Mouse (Mus musculus): ENCODE data around the gene Eno1. TPM values are rescaled to one million over a fixed set of nuclear protein-coding genes. Genes with fewer than 3 reads are reported as not detected.

Gene Eno1
- polyA plus RNA-seq, 1 experiment from 2014 or later: 783 TPM

DNA sequence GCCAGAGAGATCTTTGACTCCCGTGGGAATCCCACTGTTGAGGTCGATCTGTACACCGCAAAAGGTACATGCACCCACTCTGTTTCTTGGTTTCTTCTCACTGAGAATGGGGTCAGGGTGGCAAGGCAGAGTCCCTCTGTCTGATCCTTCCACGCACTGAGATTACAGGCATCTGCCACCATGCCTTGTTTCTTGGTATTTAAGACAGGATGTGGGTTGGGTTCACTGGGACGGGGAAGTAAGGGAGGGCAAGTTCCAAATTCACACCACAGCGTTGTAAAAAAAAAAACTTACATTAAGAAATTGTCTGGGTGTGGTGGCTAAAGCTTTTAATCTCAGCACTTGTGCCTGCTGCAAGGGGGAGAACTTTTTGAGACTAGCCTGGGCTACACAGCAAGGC lies 3.0 kb downstream of the Eno1 start:
- Histone ChIP-seq H3K36me3 (peaks cover 54% of the 10 kb centered on the region), H3K4me3 (replicated peaks) (peak overlapping the region; percentile 90), H3K9ac (peak overlapping the region; percentile 90), H3K27ac (peak overlapping the region; percentile 87), H3K4me1 (replicated peaks) (peaks cover 75% of the 10 kb centered on the region), H3K9me3 (replicated peaks) (no peaks in the 10 kb centered on the region), H3K4me2 (peak overlapping the region; percentile 98), H3K27me3 (no peaks in the 10 kb centered on the region)
- ATAC-seq (ENCODE audit: low read depth) (no peak), DNase-seq (no peak)
- WGBS (ENCODE audit: insufficient replicate concordance): 30% methylated on average over 6 of the region's 6 CpGs

DNA sequence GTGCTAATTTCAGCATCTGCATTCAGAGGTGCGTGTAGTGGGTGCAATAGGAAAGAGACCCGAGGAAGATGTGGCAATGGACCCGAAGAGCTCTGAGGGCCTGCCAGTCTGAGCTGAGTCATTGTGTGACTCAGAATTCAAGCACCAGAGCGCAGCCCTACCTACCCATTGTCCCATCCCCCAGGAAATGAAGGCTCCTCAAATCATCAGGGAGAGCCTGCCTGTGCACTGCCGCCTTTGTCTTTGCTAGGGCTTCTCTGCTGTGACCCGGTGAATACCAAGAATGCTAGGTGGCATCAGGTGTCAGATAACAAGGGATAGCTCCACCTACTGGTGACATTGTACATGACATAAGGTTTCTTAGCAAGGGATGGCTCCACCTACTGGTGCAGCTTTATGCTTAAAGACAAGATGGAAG lies 3.4 kb downstream of the Eno1 start:
- WGBS (ENCODE audit: insufficient replicate concordance): 5% methylated on average over 6 of the region's 6 CpGs
- ATAC-seq (ENCODE audit: low read depth) (no peak), DNase-seq (peak; percentile 77)
- H3K4me2 ChIP-seq: peak overlapping the region; percentile 98
- H3K9me3 ChIP-seq (replicated peaks): no peaks in the 10 kb centered on the region
- H3K36me3 ChIP-seq: peaks cover 58% of the 10 kb centered on the region
- H3K27me3 ChIP-seq: no peaks in the 10 kb centered on the region
- H3K4me3 ChIP-seq (replicated peaks): peak overlapping the region; percentile 90
- peak overlapping the region; percentile 87; the same call in 1 of the 2 replicates for H3K27ac ChIP-seq
- peaks cover 70% of the 10 kb centered on the region for H3K4me1 ChIP-seq (replicated peaks)
- H3K9ac ChIP-seq: peak overlapping the region; percentile 90; the same call in 1 of the 2 replicates

DNA sequence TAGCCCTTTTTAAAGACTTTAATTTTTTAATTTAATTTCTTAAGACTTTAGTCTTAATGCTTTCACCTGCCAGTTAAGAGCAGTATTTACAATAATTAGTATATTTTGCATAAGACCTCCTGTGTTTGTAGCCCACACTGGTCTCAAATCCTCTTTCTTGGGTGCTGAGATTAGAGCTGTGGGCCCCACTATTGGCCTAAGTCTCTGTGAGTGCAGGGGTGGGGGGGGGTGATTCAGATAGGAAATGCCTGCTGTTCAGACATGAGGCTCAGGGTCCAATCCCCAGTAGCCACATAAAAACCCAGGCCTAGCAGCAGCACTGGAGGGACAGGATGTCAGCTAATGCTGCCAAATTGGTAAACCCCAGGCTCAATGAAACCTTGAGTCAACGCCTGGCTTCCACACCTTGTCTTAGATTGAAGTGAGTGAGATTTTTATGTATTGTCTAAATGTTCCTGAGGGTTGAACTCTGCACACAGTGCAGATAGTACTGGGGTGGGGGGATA lies 3.9 kb downstream of the Eno1 start:
- Histone ChIP-seq H3K36me3 (peaks cover 63% of the 10 kb centered on the region), H3K9me3 (replicated peaks) (no peaks in the 10 kb centered on the region), H3K27me3 (no peaks in the 10 kb centered on the region), H3K9ac (no peak overlapping the region), H3K4me3 (replicated peaks) (no peak overlapping the region), H3K4me1 (replicated peaks) (peaks cover 65% of the 10 kb centered on the region), H3K4me2 (no peak overlapping the region), H3K27ac (no peak overlapping the region)
- ATAC-seq (ENCODE audit: low read depth) (no peak), DNase-seq (no peak)
- 64% methylated on average over 1 of the region's 1 CpGs for WGBS (ENCODE audit: insufficient replicate concordance)

DNA sequence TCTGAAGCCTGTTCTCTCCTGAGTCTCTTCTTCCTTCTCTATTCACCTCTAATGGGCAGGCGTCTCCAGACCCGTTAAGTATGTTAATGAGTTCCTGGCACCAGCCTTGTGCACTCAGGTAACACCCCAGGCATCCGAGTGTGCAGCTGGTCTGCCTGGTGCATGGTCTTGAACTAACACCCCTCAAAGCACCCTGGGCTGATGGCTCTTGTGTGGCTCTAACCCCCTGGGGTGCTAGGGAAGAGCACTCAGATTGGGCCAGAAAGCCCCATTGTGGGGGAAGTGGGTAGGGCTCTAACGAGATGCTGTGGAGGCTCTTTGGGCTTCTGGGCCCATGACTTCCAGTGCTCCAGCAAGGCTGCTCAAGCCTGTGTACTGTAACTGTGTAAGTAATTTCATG lies 5.2 kb downstream of the Eno1 start:
- no peak overlapping the region for H3K4me3 ChIP-seq (replicated peaks)
- DNase-seq (no peak), ATAC-seq (ENCODE audit: low read depth) (no peak)
- H3K27me3 ChIP-seq: no peaks in the 10 kb centered on the region
- H3K4me2 ChIP-seq: no peak overlapping the region
- peaks cover 55% of the 10 kb centered on the region for H3K4me1 ChIP-seq (replicated peaks)
- H3K9me3 ChIP-seq (replicated peaks): no peaks in the 10 kb centered on the region
- WGBS (ENCODE audit: insufficient replicate concordance): 77% methylated on average over 4 of the region's 4 CpGs
- peaks cover 75% of the 10 kb centered on the region for H3K36me3 ChIP-seq
- H3K9ac ChIP-seq: no peak overlapping the region
- H3K27ac ChIP-seq: no peak overlapping the region

DNA sequence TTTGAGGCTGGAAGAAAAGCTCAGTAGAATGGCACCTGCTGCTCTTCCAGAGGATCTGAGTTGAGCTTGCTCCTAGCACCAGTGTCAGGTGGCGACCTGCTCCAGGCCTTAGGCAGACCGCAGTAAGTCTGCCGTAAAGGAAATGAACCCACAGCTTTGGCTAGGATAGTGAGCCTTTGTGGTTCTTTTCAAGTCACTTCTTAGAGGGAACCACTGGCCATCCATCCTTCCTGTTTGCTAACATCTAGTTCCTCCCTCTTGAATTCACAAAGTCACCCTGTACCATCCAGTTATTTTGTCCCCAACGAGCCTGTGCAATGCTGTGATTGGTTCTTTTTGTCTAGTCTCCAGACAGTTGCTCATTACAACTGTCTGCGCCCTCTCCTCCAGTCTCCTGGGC lies 6.2 kb downstream of the Eno1 start:
- Histone ChIP-seq H3K9me3 (replicated peaks) (no peaks in the 10 kb centered on the region), H3K27ac (no peak overlapping the region), H3K9ac (no peak overlapping the region), H3K4me3 (replicated peaks) (no peak overlapping the region), H3K4me1 (replicated peaks) (peaks cover 50% of the 10 kb centered on the region), H3K4me2 (no peak overlapping the region), H3K27me3 (no peaks in the 10 kb centered on the region), H3K36me3 (peaks cover 86% of the 10 kb centered on the region)
- no peak for DNase-seq
- no peak for ATAC-seq (ENCODE audit: low read depth)
- WGBS (ENCODE audit: insufficient replicate concordance): 68% methylated on average over 5 of the region's 5 CpGs

DNA sequence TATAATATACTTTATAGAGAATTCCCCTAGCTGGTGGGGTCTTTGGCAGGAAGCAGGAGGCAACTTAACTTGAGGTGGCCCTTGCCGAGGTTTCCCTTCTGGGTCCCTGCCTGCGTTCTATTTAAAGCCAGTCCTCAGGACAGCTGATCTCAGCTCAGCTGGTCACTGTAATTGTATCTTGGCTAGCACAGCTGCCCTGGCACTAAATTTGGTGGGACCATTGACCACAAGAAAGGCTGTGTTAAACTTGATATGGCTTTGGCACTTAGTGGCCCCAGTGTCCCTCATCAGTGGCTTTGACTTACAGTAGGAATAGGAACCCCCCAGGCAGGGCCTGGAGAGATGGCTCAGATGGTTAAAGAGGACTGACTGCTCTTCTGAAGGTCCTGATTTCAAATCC lies 9.4 kb downstream of the Eno1 start:
- Histone ChIP-seq H3K36me3 (peaks cover 92% of the 10 kb centered on the region), H3K27me3 (no peaks in the 10 kb centered on the region), H3K4me2 (no peak overlapping the region), H3K4me3 (replicated peaks) (no peak overlapping the region), H3K9ac (no peak overlapping the region), H3K4me1 (replicated peaks) (peaks cover 22% of the 10 kb centered on the region), H3K9me3 (replicated peaks) (no peaks in the 10 kb centered on the region), H3K27ac (no peak overlapping the region)
- ATAC-seq (ENCODE audit: low read depth) (no peak), DNase-seq (no peak)
- WGBS (ENCODE audit: insufficient replicate concordance): 73% methylated on average over 2 of the region's 2 CpGs

DNA sequence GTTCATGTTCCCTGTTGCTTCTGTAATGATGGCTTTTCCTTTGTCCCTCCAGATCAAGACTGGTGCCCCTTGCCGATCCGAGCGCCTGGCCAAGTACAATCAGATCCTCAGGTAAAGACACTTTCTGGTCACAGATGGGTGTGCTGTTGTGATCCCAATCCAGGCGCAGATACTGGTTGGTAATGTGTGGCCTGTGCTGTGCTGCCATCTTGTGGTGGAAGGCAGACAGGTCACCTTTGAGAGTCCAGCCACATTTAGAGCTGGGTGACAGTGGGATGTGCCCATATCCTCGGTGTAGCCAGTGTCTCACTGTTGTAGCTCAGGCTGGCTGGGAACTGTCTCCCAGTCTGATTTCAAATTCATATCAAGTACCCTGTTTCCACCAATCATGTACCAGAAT lies 11.5 kb downstream of the Eno1 start:
- Histone ChIP-seq H3K4me3 (replicated peaks) (no peak overlapping the region), H3K4me2 (no peak overlapping the region), H3K27ac (no peak overlapping the region), H3K9ac (no peak overlapping the region), H3K36me3 (peaks cover 79% of the 10 kb centered on the region), H3K9me3 (replicated peaks) (no peaks in the 10 kb centered on the region), H3K4me1 (replicated peaks) (peaks cover under 1% of the 10 kb centered on the region; the same call in 1 of the 2 replicates), H3K27me3 (no peaks in the 10 kb centered on the region)
- 68% methylated on average over 5 of the region's 5 CpGs for WGBS (ENCODE audit: insufficient replicate concordance)
- DNase-seq (peak; percentile 39), ATAC-seq (ENCODE audit: low read depth) (0 out of 2 replicates have a peak, but pooled peaks have one; percentile 26)

DNA sequence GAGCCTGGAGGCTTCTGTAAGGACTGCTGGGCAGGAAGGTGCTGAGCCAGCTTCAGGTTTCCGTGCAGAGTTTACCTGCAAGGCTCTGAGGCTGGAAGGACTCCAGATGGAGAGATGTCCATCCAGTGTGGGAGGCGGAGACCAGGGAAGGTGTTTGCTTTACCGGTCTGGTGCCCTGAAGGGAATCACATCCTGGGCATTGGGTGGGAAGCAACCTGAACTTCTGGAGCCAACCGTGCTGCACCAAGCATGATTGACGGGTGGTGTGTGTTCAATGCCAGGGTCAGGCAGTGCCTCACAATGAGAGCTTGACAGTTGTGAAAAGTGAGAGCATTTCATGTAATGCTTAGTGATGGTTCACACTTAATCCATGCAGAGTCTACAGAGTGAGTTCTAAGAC lies 12.4 kb downstream of the Eno1 start:
- DNase-seq (no peak), ATAC-seq (ENCODE audit: low read depth) (no peak)
- no peak overlapping the region for H3K27ac ChIP-seq
- H3K36me3 ChIP-seq: peaks cover 70% of the 10 kb centered on the region
- H3K27me3 ChIP-seq: no peaks in the 10 kb centered on the region
- no peaks in the 10 kb centered on the region for H3K4me1 ChIP-seq (replicated peaks)
- H3K4me2 ChIP-seq: no peak overlapping the region
- no peak overlapping the region for H3K9ac ChIP-seq
- H3K4me3 ChIP-seq (replicated peaks): no peak overlapping the region
- H3K9me3 ChIP-seq (replicated peaks): no peaks in the 10 kb centered on the region
- 80% methylated on average over 5 of the region's 5 CpGs for WGBS (ENCODE audit: insufficient replicate concordance)

DNA sequence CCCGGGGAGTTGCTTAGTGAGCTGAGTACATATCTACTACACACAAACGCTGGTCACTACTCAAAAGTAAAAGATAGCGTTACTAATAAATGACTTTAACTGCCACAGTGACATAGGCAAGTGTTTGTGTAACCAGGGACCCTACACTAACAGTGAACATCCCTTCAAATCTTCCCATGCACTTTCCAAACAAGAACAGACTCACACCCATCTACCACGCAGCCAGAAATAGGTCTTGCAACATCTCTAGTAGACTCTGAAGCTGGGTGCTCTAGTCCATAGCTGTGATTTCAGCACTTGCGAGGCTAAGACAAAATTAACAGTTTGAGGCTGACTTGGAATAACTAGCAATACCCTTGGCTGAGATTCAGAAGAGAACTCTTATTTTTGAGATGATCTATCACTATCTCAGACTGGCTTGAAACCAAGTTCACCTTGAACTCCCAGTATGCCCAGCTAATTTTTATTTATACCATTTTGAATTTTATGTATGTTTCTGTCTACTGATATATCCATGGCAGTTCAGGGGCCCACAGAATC lies 13.3 kb downstream of the Eno1 start:
- no peak for ATAC-seq (ENCODE audit: low read depth)
- H3K36me3 ChIP-seq: peaks cover 61% of the 10 kb centered on the region
- no peak overlapping the region for H3K4me2 ChIP-seq
- 64% methylated on average over 5 of the region's 5 CpGs for WGBS (ENCODE audit: insufficient replicate concordance)
- no peak for DNase-seq
- H3K9ac ChIP-seq: no peak overlapping the region
- no peaks in the 10 kb centered on the region for H3K9me3 ChIP-seq (replicated peaks)
- H3K27ac ChIP-seq: no peak overlapping the region
- H3K4me3 ChIP-seq (replicated peaks): no peak overlapping the region
- H3K4me1 ChIP-seq (replicated peaks): no peaks in the 10 kb centered on the region
- H3K27me3 ChIP-seq: no peaks in the 10 kb centered on the region

DNA sequence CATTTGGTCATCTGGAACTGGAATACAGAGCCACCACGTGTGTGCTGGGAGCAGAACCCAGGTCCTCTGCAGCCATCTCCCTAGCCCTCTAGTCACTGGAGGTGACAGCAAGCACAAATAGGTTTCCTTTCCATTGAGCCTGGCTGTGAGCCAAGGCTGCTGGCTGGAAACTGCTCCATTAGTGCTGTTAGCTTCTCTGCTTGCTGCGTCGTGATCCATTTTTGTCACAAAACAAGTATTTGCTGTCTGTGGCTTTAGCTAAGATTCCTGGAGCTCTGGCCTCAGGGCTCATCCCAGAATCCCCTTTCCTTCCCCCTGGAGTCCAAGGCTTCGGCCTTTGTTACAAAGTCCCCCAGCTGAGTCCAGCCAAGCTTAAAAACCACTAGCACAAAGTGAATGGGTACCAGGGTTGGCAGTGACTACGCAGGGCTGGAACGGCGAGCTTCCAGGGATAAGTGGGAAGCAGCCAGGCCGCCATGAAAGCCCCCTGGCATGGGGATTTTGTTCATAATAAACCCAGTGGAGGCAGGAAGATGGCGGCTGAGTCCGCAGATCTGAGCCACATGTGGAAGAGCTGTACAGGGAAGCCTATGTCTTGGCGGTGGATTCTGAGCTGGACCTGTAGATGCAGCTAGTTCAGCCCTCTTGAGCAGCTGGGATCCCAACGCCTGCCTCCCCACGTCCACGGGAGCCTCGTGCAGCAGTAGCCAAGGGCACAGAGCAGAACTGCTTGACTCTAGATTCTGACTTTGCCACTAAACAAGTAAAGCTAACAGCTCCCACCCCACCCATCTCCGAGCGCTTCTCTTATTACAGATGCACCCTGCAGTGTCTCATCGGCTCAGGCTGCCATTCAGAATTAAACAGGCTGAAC lies 14.3 kb downstream of the Eno1 start:
- Histone ChIP-seq H3K36me3 (peaks cover 52% of the 10 kb centered on the region), H3K27ac (peak overlapping the region; percentile 9; the same call in 1 of the 2 replicates), H3K9me3 (replicated peaks) (no peaks in the 10 kb centered on the region), H3K4me1 (replicated peaks) (no peaks in the 10 kb centered on the region), H3K4me3 (replicated peaks) (no peak overlapping the region), H3K4me2 (no peak overlapping the region), H3K9ac (no peak overlapping the region), H3K27me3 (no peaks in the 10 kb centered on the region)
- no peak for DNase-seq
- ATAC-seq (ENCODE audit: low read depth): no peak
- WGBS (ENCODE audit: insufficient replicate concordance): 70% methylated on average over 18 of the region's 18 CpGs

DNA sequence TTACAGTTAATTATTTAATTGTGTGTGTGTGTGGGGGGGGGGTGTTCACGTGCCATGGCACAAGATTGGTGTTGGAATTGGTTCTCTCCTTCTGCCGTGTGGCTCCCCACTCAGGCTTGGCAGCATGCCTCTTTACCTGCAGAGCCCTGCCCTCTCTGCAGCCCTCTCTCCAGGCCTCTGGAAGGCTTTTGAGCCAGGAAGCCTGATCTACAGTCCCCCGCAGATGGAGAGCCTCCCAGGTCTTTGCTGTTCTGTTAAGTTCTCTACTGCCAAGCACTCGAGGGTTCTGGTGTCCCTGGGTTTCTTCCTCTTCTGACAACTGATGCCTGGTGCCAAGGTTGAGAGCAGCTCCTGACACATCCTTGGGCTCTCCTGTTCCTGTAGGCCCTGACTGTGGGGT lies 17.9 kb downstream of the Eno1 start:
- WGBS (ENCODE audit: insufficient replicate concordance): 69% methylated on average over 4 of the region's 4 CpGs
- no peak overlapping the region for H3K4me2 ChIP-seq
- H3K27me3 ChIP-seq: no peaks in the 10 kb centered on the region
- H3K9ac ChIP-seq: no peak overlapping the region
- H3K36me3 ChIP-seq: peaks cover 17% of the 10 kb centered on the region
- no peaks in the 10 kb centered on the region for H3K9me3 ChIP-seq (replicated peaks)
- H3K4me3 ChIP-seq (replicated peaks): no peak overlapping the region
- ATAC-seq (ENCODE audit: low read depth): no peak
- no peak overlapping the region for H3K27ac ChIP-seq
- DNase-seq: no peak
- peaks cover 14% of the 10 kb centered on the region; the same call in 1 of the 2 replicates for H3K4me1 ChIP-seq (replicated peaks)

Measured in liver, embryonic 13.5 days (tissue).